Mouse (Mus musculus) kidney, embryonic 16.5 days (tissue): ENCODE measurements around the gene Sorbs2. TPM values are rescaled to one million over a fixed set of nuclear protein-coding genes. Genes with fewer than 3 reads are reported as not detected.

Source experiments
- ATAC-seq: fragments of 200-750 bp; cut with Nextera tagmentation; 2 replicates; pipeline ENCODE4 v1.8.0; 2017; ENCODE audit warnings: moderate TSS enrichment; ENCODE audit not compliant: low FRiP score, low TSS enrichment
- H3K27ac ChIP-seq: fragments of 300-500 bp; sonication (generic); 2 replicates; pipeline ENCODE4 v1.5.1; 2014; ENCODE audit warnings: low read length
- H3K27me3 ChIP-seq: fragments of 300-500 bp; sonication (generic); 2 replicates; pipeline ENCODE4 v1.6.1; 2014; ENCODE audit warnings: low read length, control low read depth, mixed read lengths; ENCODE audit not compliant: insufficient read depth
- H3K36me3 ChIP-seq: fragments of 300-500 bp; sonication (generic); 2 replicates; pipeline ENCODE4 v1.6.1; 2014; ENCODE audit warnings: low read length, control low read depth, mixed read lengths; ENCODE audit not compliant: insufficient read depth
- H3K4me1 ChIP-seq: fragments of 300-500 bp; sonication (generic); 2 replicates; pipeline ENCODE4 v1.6.1; 2014; ENCODE audit warnings: low read length, control low read depth, mixed read lengths; ENCODE audit not compliant: insufficient read depth
- H3K4me2 ChIP-seq: fragments of 300-500 bp; sonication (generic); replicated peaks from 2 replicates; pipeline ENCODE4 v1.6.1; 2014; ENCODE audit warnings: low read depth, low read length
- H3K4me3 ChIP-seq: fragments of 300-500 bp; sonication (generic); 2 replicates; pipeline ENCODE4 v1.5.1; 2014; ENCODE audit warnings: mild to moderate bottlenecking, low read length
- H3K9ac ChIP-seq: fragments of 300-500 bp; sonication (generic); replicated peaks from 2 replicates; pipeline ENCODE4 v1.6.1; 2014; ENCODE audit warnings: low read length
- H3K9me3 ChIP-seq: fragments of 300-500 bp; sonication (generic); 2 replicates; pipeline ENCODE4 v1.6.1; 2016; ENCODE audit warnings: low read length, control low read depth
- WGBS: fragments of 180-500 bp; shearing (Covaris S2); extraction: QIAGEN DNeasy Blood & Tissue Kit; methylation state at CpG from one replicate; pipeline ENCODE4 v1.1.7; 2014; 5-methylcytosine and 5-hydroxymethylcytosine counted together
- polyA plus RNA-seq: library from polyadenylated mRNA; unstranded; fragments of >200 nt; fragmentation: Nextera tagmentation; extraction: Ambion mirVana; gene quantifications from 2 replicates; pipeline ENCODE4 v1.2.1, GENCODE M21; 2015

Sorbs2 gene
- polyA plus RNA-seq, 1 experiment from 2014 or later: 35.5 TPM

DNA sequence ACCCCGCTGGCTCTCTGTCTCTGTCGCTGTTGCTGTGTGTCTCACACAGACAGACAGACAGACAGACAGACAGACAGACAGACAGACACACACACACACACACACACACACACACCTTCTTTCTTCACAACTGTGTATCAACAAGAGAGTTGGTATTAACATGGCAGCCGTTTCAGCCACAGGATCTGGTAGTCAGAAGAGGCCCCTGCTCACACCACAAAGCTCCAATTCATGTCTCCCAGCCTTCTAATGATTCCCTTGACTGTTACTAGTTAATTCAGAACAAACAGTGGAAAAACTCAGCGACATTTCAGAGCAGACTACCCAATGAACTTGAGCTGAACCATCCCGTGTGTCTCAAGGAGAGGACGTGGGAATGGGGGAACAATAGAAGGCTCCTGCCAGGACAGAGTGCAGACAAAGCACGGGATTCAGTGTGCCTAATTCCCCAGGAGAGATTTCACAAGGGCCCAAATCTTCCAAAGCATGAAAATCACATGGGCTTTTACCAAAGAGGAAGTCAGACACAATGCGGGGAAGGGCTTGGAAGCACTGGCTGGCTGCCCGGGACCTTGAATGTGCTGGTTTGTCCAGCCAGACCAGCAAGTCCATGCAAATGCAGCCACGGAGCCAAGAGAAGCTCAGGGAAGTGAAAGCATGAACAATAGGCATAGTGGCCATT is 367.5 kb downstream of the Sorbs2 start:
- no peak overlapping the region for H3K4me3 ChIP-seq
- no peaks in the 10 kb centered on the region for H3K36me3 ChIP-seq
- peak; percentile 66 for ATAC-seq
- H3K4me2 ChIP-seq: no peak overlapping the region
- no peaks in the 10 kb centered on the region for H3K27me3 ChIP-seq
- H3K27ac ChIP-seq: peak overlapping the region; percentile 85
- WGBS: 43% methylated on average over 10 of the region's 10 CpGs
- H3K4me1 ChIP-seq: peaks cover 21% of the 10 kb centered on the region; the same call in 1 of the 2 replicates
- H3K9me3 ChIP-seq: no peaks in the 10 kb centered on the region
- H3K9ac ChIP-seq: no peak overlapping the region; the same call in 1 of the 2 replicates

DNA sequence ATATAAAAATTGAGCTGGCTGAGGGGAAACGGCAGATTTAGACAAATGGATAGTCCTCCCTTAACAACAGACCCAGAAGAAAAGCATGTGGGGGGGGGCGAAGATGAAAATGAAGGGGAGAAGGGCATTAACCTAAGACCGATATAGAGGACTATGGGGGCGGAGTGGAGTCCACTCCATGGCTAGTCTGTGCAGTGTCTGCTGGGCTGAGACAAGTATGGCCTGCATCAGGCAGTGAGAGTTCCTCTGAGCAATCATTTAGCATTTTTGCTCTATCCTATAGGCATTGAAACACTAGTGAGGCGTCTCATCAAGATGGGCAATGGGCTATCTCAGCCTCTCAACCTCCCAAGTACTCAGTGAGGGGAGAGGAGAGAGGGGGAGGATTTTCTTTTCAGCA is 368.8 kb downstream of the Sorbs2 start:
- no peak for ATAC-seq
- no peak overlapping the region for H3K4me2 ChIP-seq
- H3K9me3 ChIP-seq: no peaks in the 10 kb centered on the region
- H3K9ac ChIP-seq: no peak overlapping the region
- H3K4me3 ChIP-seq: no peak overlapping the region
- H3K27me3 ChIP-seq: no peaks in the 10 kb centered on the region
- H3K27ac ChIP-seq: no peak overlapping the region
- peaks cover 21% of the 10 kb centered on the region; the same call in 1 of the 2 replicates for H3K4me1 ChIP-seq
- WGBS: 85% methylated on average over 5 of the region's 5 CpGs
- no peaks in the 10 kb centered on the region for H3K36me3 ChIP-seq

Other genes starting within 250 kb of the Sorbs2 start
- gene F11, start 245.8 kb upstream of the Sorbs2 start, polyA plus RNA-seq: 0.08 and 0.11 TPM in 2 replicates
- 0.08 and 0.22 TPM in 2 replicates for gene Klkb1, start 212.9 kb upstream of the Sorbs2 start, polyA plus RNA-seq
- 0.28 TPM in 1 of 2 replicates, not detected in the other for gene Gm45753, start 199.3 kb upstream of the Sorbs2 start, polyA plus RNA-seq
- gene Cyp4v3, start 174.6 kb upstream of the Sorbs2 start, polyA plus RNA-seq: 1.3 and 1.6 TPM in 2 replicates
- 44.4 and 52.0 TPM in 2 replicates for gene Fam149a, start 125.5 kb upstream of the Sorbs2 start, polyA plus RNA-seq
- gene Tlr3, start 96.7 kb upstream of the Sorbs2 start, polyA plus RNA-seq: 3.1 and 3.9 TPM in 2 replicates